Mouse (Mus musculus): ENCODE data around the gene Plekhg5. TPM values are rescaled to one million over a fixed set of nuclear protein-coding genes. Genes with fewer than 3 reads are reported as not detected.
A peak's percentile ranks its signal among the peaks of the same experiment; 100 is the strongest.

Plekhg5 gene
- total and polyA plus RNA-seq, 3 experiments = 0.05 to 2.1 (median 1.1) TPM

- TF ChIP-seq ZMIZ1 (IDR thresholded peaks at IDR 0.05; ENCODE audit: low read depth, low read length) = no peak
Measured at GRCm38 (mm10) chr4:152132772-152133169, 60.5 kb downstream of the Plekhg5 start (continued).

DNA sequence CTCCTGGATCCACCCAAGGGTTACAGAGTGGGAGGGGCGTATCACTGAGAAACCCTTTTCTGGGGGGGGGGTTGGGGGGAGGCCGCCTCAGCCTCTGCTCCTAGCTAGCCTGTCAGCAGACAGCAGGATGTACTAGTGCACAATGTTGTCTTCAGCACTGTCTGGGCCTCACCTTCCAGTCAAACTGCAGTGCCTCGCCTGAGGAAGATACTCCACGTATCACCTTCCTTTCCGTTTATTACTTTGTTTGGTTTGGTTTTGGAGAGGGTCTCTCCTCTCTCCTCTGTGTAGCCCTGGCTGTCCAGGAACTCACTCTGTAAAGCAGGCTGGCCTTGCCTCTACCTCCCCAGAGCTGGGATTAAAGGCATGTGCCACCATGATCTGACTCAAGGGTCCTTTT, 60.9 kb downstream of the Plekhg5 start:
- DNase-seq (ENCODE audit: extremely low read depth) = no peak
- H3K79me2 ChIP-seq (replicated peaks; ENCODE audit: control insufficient read depth, extremely low read depth, insufficient read depth, poor library complexity, severe bottlenecking) = no peaks in the 10 kb centered on the region
- no peak overlapping the region for H3K9ac ChIP-seq (ENCODE audit: insufficient read depth, low read depth)
- H3K27ac ChIP-seq (ENCODE audit: insufficient read depth, low read depth) = no peak overlapping the region
- H3K4me2 ChIP-seq (ENCODE audit: insufficient read depth, low read depth, poor library complexity, severe bottlenecking) = no peak overlapping the region
- H3K27me3 ChIP-seq (replicated peaks) = peaks cover 83% of the 10 kb centered on the region
- H3K9me3 ChIP-seq (replicated peaks; ENCODE audit: low read length) = peaks cover 20% of the 10 kb centered on the region
- no peaks in the 10 kb centered on the region for H3K36me3 ChIP-seq (replicated peaks in 1 of 2; ENCODE audit: control insufficient read depth in 1 of 2, insufficient read depth in 1 of 2, low read length in 1 of 2)
- no peak for TF ChIP-seq ZKSCAN1 (IDR thresholded peaks at IDR 0.05; ENCODE audit: borderline replicate concordance, low read depth, low read length)
- TF ChIP-seq RAD21 (IDR thresholded peaks at IDR 0.05; ENCODE audit: low read depth, low read length) = no peak
- no peak for TF ChIP-seq JUND (conservative IDR thresholded peaks at IDR 0.05; ENCODE audit: low read depth, low read length)
- TF ChIP-seq ZC3H11A (IDR thresholded peaks at IDR 0.05; ENCODE audit: low read depth, low read length) = no peak
- TF ChIP-seq MAX (IDR thresholded peaks at IDR 0.05; ENCODE audit: low read length) = no peak
- H3K4me3 ChIP-seq (replicated peaks in 1 of 3; ENCODE audit: low read depth in 2 of 3, low read length in 2 of 3, poor library complexity in 1 of 3) = no peak overlapping the region
- dilution Hi-C loops (cut with MboI; ENCODE audit: extremely low pct_ligation_motif_present, extremely low pct_unique_long_range_greater_than_20kb, low sequenced_read_pairs) = no loop called here
- peaks cover 11 to 12% of the 10 kb centered on the region in 2 experiments for H3K4me1 ChIP-seq (ENCODE audit: control insufficient read depth in 1 of 2, insufficient read depth in 2 of 2)
- in situ Hi-C loops (cut with MboI; ENCODE audit: low pct_ligation_motif_present, low pct_unique_long_range_greater_than_20kb, low sequenced_read_pairs) = no loop called here

DNA sequence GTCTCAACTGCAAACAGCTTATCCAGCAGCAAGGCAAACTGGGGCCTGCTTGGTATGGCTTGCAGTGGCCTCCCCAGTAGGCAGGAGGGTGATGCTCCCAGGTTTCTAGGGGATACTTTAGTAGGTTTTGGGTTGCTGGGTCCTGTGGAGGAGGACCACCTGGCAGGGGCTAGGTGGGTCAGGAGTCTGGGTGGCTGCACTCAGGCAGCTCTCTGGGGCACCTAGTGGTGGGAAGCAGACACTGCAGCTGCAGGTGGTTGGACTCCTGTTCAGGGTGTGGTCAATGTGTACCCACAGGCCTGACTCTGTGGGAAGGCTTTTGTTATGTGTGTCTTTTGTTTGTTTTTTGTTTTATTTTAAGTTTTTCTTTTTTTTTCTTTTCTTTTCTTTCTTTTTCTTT, 62.2 kb downstream of the Plekhg5 start:
- dilution Hi-C loops (cut with MboI; ENCODE audit: extremely low pct_ligation_motif_present, extremely low pct_unique_long_range_greater_than_20kb, low sequenced_read_pairs) = no loop called here

GRCm38 (mm10) chr4:152135363-152135762, 63.1 kb downstream of the Plekhg5 start:
- Histone ChIP-seq H3K4me2 (ENCODE audit: insufficient read depth, low read depth, poor library complexity, severe bottlenecking) (no peak overlapping the region), H3K27me3 (replicated peaks) (peaks cover 72% of the 10 kb centered on the region), H3K4me3 (replicated peaks in 1 of 3; ENCODE audit: low read depth in 2 of 3, low read length in 2 of 3, poor library complexity in 1 of 3) (no peak overlapping the region), H3K79me2 (replicated peaks; ENCODE audit: control insufficient read depth, extremely low read depth, insufficient read depth, poor library complexity, severe bottlenecking) (no peaks in the 10 kb centered on the region), H3K9me3 (replicated peaks; ENCODE audit: low read length) (peaks cover 12% of the 10 kb centered on the region), H3K36me3 (replicated peaks in 1 of 2; ENCODE audit: control insufficient read depth in 1 of 2, insufficient read depth in 1 of 2, low read length in 1 of 2) (no peaks in the 10 kb centered on the region), H3K9ac (ENCODE audit: insufficient read depth, low read depth) (no peak overlapping the region), H3K4me1 (ENCODE audit: control insufficient read depth in 1 of 2, insufficient read depth in 2 of 2) (peaks cover 10 to 11% of the 10 kb centered on the region in 2 experiments), H3K27ac (ENCODE audit: insufficient read depth, low read depth) (no peak overlapping the region)
- in situ Hi-C loops (cut with MboI; ENCODE audit: low pct_ligation_motif_present, low pct_unique_long_range_greater_than_20kb, low sequenced_read_pairs) (no loop called here), dilution Hi-C loops (cut with MboI; ENCODE audit: extremely low pct_ligation_motif_present, extremely low pct_unique_long_range_greater_than_20kb, low sequenced_read_pairs) (no loop called here)
- no peak for TF ChIP-seq ZC3H11A (IDR thresholded peaks at IDR 0.05; ENCODE audit: low read depth, low read length)
- no peak for TF ChIP-seq USF1 (IDR thresholded peaks at IDR 0.05; ENCODE audit: low read depth, low read length)
- no peak for TF ChIP-seq CTCF (conservative IDR thresholded peaks at IDR 0.05 in 1 of 2, IDR thresholded peaks at IDR 0.05 in 1 of 2; ENCODE audit: low read depth in 2 of 2, low read length in 2 of 2)
- no peak for TF ChIP-seq HCFC1 (IDR thresholded peaks at IDR 0.05; ENCODE audit: low read depth, low read length)
- no peak for TF ChIP-seq JUN (IDR thresholded peaks at IDR 0.05; ENCODE audit: insufficient read depth, low read depth, low read length)
- TF ChIP-seq ZKSCAN1 (IDR thresholded peaks at IDR 0.05; ENCODE audit: borderline replicate concordance, low read depth, low read length) = no peak
- TF ChIP-seq MAZ (IDR thresholded peaks at IDR 0.05; ENCODE audit: low read depth, low read length) = no peak
- TF ChIP-seq ZNF384 (IDR thresholded peaks at IDR 0.05; ENCODE audit: low read depth, low read length) = no peak
- TF ChIP-seq MEF2A (IDR thresholded peaks at IDR 0.05; ENCODE audit: borderline replicate concordance, low read depth, low read length) = no peak
- TF ChIP-seq TBP (conservative IDR thresholded peaks at IDR 0.05; ENCODE audit: low read depth, low read length) = no peak
- TF ChIP-seq ETS1 (conservative IDR thresholded peaks at IDR 0.05; ENCODE audit: low read depth, low read length) = no peak
- no peak for DNase-seq (ENCODE audit: extremely low read depth)

More for the DNA sequence above, 62.2 kb downstream of the Plekhg5 start:
- H3K4me3 ChIP-seq (replicated peaks in 1 of 3; ENCODE audit: low read depth in 2 of 3, low read length in 2 of 3, poor library complexity in 1 of 3) = no peak overlapping the region
- H3K4me2 ChIP-seq (ENCODE audit: insufficient read depth, low read depth, poor library complexity, severe bottlenecking) = no peak overlapping the region
- peaks cover 12% of the 10 kb centered on the region for H3K9me3 ChIP-seq (replicated peaks; ENCODE audit: low read length)
- no peaks in the 10 kb centered on the region for H3K36me3 ChIP-seq (replicated peaks in 1 of 2; ENCODE audit: control insufficient read depth in 1 of 2, insufficient read depth in 1 of 2, low read length in 1 of 2)
- H3K27ac ChIP-seq (ENCODE audit: insufficient read depth, low read depth) = no peak overlapping the region
- peak; percentile 45 for DNase-seq (ENCODE audit: extremely low read depth)
- H3K9ac ChIP-seq (ENCODE audit: insufficient read depth, low read depth) = no peak overlapping the region
- peaks cover 75% of the 10 kb centered on the region for H3K27me3 ChIP-seq (replicated peaks)
- H3K4me1 ChIP-seq (ENCODE audit: control insufficient read depth in 1 of 2, insufficient read depth in 2 of 2) = peaks cover 11 to 13% of the 10 kb centered on the region in 2 experiments
- in situ Hi-C loops (cut with MboI; ENCODE audit: low pct_ligation_motif_present, low pct_unique_long_range_greater_than_20kb, low sequenced_read_pairs) = no loop called here
- H3K79me2 ChIP-seq (replicated peaks; ENCODE audit: control insufficient read depth, extremely low read depth, insufficient read depth, poor library complexity, severe bottlenecking) = no peaks in the 10 kb centered on the region
- TF ChIP-seq JUND (conservative IDR thresholded peaks at IDR 0.05; ENCODE audit: low read depth, low read length) (no peak), USF1 (IDR thresholded peaks at IDR 0.05; ENCODE audit: low read depth, low read length) (no peak), ZC3H11A (IDR thresholded peaks at IDR 0.05; ENCODE audit: low read depth, low read length) (no peak), RAD21 (IDR thresholded peaks at IDR 0.05; ENCODE audit: low read depth, low read length) (peak; percentile 73), CTCF (conservative IDR thresholded peaks at IDR 0.05 in 1 of 2, IDR thresholded peaks at IDR 0.05 in 1 of 2; ENCODE audit: low read depth in 2 of 2, low read length in 2 of 2) (peak; percentile 85), HCFC1 (IDR thresholded peaks at IDR 0.05; ENCODE audit: low read depth, low read length) (no peak), SMC3 (IDR thresholded peaks at IDR 0.05; ENCODE audit: low read depth, low read length) (peak; percentile 53)
